Mouse (Mus musculus) limb, embryonic 14.5 days (tissue): Measurements from ENCODE around the gene Sbf1. TPM values are rescaled to one million over a fixed set of nuclear protein-coding genes. Genes with fewer than 3 reads are reported as not detected.

Experiments
- ATAC-seq: fragments of 200-750 bp; cut with Nextera tagmentation; 2 replicates; pipeline ENCODE4 v1.8.0; 2017; ENCODE audit warnings: low read depth, moderate number of reproducible peaks, moderate TSS enrichment; ENCODE audit not compliant: low FRiP score
- DNase-seq: peaks from one replicate; pipeline ENCODE4 v3.0.0-alpha.2; 2015; ENCODE audit warnings: low spot score
- H3K27ac ChIP-seq: fragments of 300-500 bp; sonication (generic); replicated peaks from 2 replicates; pipeline ENCODE4 v1.5.1; 2014; ENCODE audit warnings: low read depth, mild to moderate bottlenecking, low read length, moderate library complexity, mixed read lengths
- H3K27me3 ChIP-seq: fragments of 300-500 bp; sonication (generic); 2 replicates; pipeline ENCODE4 v1.6.1; 2014; ENCODE audit warnings: low read length, mixed read lengths; ENCODE audit not compliant: control insufficient read depth, insufficient read depth
- H3K36me3 ChIP-seq: fragments of 300-500 bp; sonication (generic); 2 replicates; pipeline ENCODE4 v1.6.1; 2014; ENCODE audit warnings: mild to moderate bottlenecking, low read length, moderate library complexity, mixed read lengths; ENCODE audit not compliant: control insufficient read depth, insufficient read depth
- H3K4me1 ChIP-seq: fragments of 300-500 bp; sonication (generic); 2 replicates; pipeline ENCODE4 v1.6.1; 2014; ENCODE audit warnings: antibody characterized with exemption, low read length, mixed read lengths; ENCODE audit not compliant: control insufficient read depth, insufficient read depth
- H3K4me2 ChIP-seq: fragments of 300-500 bp; sonication (generic); replicated peaks from 2 replicates; pipeline ENCODE4 v1.6.1; 2014; ENCODE audit warnings: low read depth, mild to moderate bottlenecking, low read length, moderate library complexity; ENCODE audit not compliant: severe bottlenecking
- H3K4me3 ChIP-seq: fragments of 300-500 bp; sonication (generic); replicated peaks from 2 replicates; pipeline ENCODE4 v1.5.1; 2014; ENCODE audit warnings: low read length
- H3K9ac ChIP-seq: fragments of 300-500 bp; sonication (generic); 2 replicates; pipeline ENCODE4 v1.6.1; 2014; ENCODE audit warnings: mild to moderate bottlenecking, low read depth, low read length, moderate library complexity; ENCODE audit not compliant: severe bottlenecking
- H3K9me3 ChIP-seq: fragments of 300-500 bp; sonication (generic); 2 replicates; pipeline ENCODE4 v1.6.1; 2016; ENCODE audit warnings: low read length; ENCODE audit not compliant: control insufficient read depth
- POLR2A ChIP-seq: fragments of 200-500 bp; IDR thresholded peaks from 2 replicates; pipeline ENCODE4 v1.8.0; 2012; ENCODE audit warnings: inconsistent platforms, mild to moderate bottlenecking, moderate library complexity, borderline replicate concordance; ENCODE audit not compliant: insufficient read depth, insufficient read length; ENCODE audit errors: extremely low read depth
- WGBS: fragments of 180-500 bp; shearing (Covaris S2); extraction: QIAGEN DNeasy Blood & Tissue Kit; methylation state at CpG from one replicate; pipeline ENCODE4 v1.1.7; 2014; 5-methylcytosine and 5-hydroxymethylcytosine counted together
- polyA plus RNA-seq, 2 experiments: library from polyadenylated mRNA; depleted of rRNA in 1 of 2; stranded (reverse) in 1 of 2; unstranded in 1 of 2; fragments of >200 nt; fragmentation: Nextera tagmentation in 1 of 2; extraction: Ambion mirVana in 1 of 2; gene quantifications; 2 replicates each; pipeline versions ENCODE4 v1.2.1 to v1.2.3; 2012 to 2014

Sbf1 gene
- polyA plus RNA-seq, 2 experiments = 65.1 to 154 TPM

- TF ChIP-seq POLR2A = no peak
- no peak overlapping the region for H3K9ac ChIP-seq
- H3K27ac ChIP-seq = no peak overlapping the region
- no peaks in the 10 kb centered on the region for H3K9me3 ChIP-seq
- no peaks in the 10 kb centered on the region for H3K36me3 ChIP-seq
- H3K4me2 ChIP-seq = no peak overlapping the region
- H3K4me3 ChIP-seq = no peak overlapping the region
- ATAC-seq (no peak), DNase-seq (no peak)
- peaks cover 7% of the 10 kb centered on the region; the same call in 1 of the 2 replicates for H3K4me1 ChIP-seq
- 86% methylated on average over 8 of the region's 8 CpGs for WGBS
- no peaks in the 10 kb centered on the region for H3K27me3 ChIP-seq
Measured at GRCm38 (mm10) chr15:89321264-89321663, 6.2 kb upstream of the Sbf1 start.

- Histone ChIP-seq H3K4me2 (no peak overlapping the region), H3K36me3 (no peaks in the 10 kb centered on the region), H3K9me3 (no peaks in the 10 kb centered on the region), H3K27me3 (no peaks in the 10 kb centered on the region), H3K27ac (no peak overlapping the region), H3K4me3 (no peak overlapping the region), H3K9ac (no peak overlapping the region), H3K4me1 (peaks cover 9% of the 10 kb centered on the region)
- WGBS = 68% methylated on average over 11 of the region's 11 CpGs
- no peak for TF ChIP-seq POLR2A
- no peak for ATAC-seq
- DNase-seq = no peak
Measured at GRCm38 (mm10) chr15:89316146-89316545, 1.0 kb upstream of the Sbf1 start.

GRCm38 (mm10) chr15:89314511-89315189 is 461 bp downstream of the Sbf1 start:
- Histone ChIP-seq H3K36me3 (no peaks in the 10 kb centered on the region), H3K27me3 (no peaks in the 10 kb centered on the region), H3K9ac (peak overlapping the region; percentile 83), H3K4me3 (peak overlapping the region; percentile 98), H3K4me2 (peak overlapping the region; percentile 84), H3K4me1 (peaks cover 9% of the 10 kb centered on the region), H3K9me3 (no peaks in the 10 kb centered on the region), H3K27ac (0 out of 2 replicates have a peak overlapping the region, but pooled peaks have one; percentile 33)
- under 1% methylated on average over 47 of the region's 58 CpGs for WGBS
- no peak for TF ChIP-seq POLR2A
- ATAC-seq = peak; percentile 39
- no peak for DNase-seq

- no peak for TF ChIP-seq POLR2A
- Histone ChIP-seq H3K27ac (no peak overlapping the region), H3K9me3 (no peaks in the 10 kb centered on the region), H3K9ac (peak overlapping the region; percentile 83), H3K27me3 (no peaks in the 10 kb centered on the region), H3K36me3 (no peaks in the 10 kb centered on the region), H3K4me3 (peak overlapping the region; percentile 98), H3K4me1 (peaks cover 9% of the 10 kb centered on the region), H3K4me2 (peak overlapping the region; percentile 84)
- ATAC-seq (no peak), DNase-seq (no peak)
- WGBS = 36% methylated on average over 3 of the region's 3 CpGs
Measured at GRCm38 (mm10) chr15:89314107-89314506, 1.0 kb downstream of the Sbf1 start.

- Histone ChIP-seq H3K27ac (no peak overlapping the region), H3K4me3 (no peak overlapping the region), H3K4me2 (no peak overlapping the region), H3K36me3 (no peaks in the 10 kb centered on the region), H3K9ac (no peak overlapping the region), H3K9me3 (no peaks in the 10 kb centered on the region), H3K27me3 (no peaks in the 10 kb centered on the region), H3K4me1 (peaks cover 9% of the 10 kb centered on the region)
- no peak for TF ChIP-seq POLR2A
- WGBS = 75% methylated on average over 4 of the region's 4 CpGs
- DNase-seq (no peak), ATAC-seq (no peak)
Measured at GRCm38 (mm10) chr15:89313359-89313758, 1.8 kb downstream of the Sbf1 start.
